Mouse (Mus musculus) gastrocnemius, adult 8-10 months (tissue): Measurements from ENCODE around the gene Slc7a5. TPM values are rescaled to one million over a fixed set of nuclear protein-coding genes. Genes with fewer than 3 reads are reported as not detected.

ENCODE experiments used
- DNase-seq, 2 experiments: peaks; one replicate each; pipeline ENCODE4 v3.0.0; 2022; ENCODE audit warnings: low spot score in 2 of 2
- total RNA-seq, 4 experiments: library from RNA; stranded (reverse); gene quantifications; 2 replicates each; pipeline ENCODE4 v1.2.4; 2022

Gene Slc7a5
- total RNA-seq, 4 experiments from 2014 or later: 0.77 to 1.4 (median 1.2) TPM

- peak in 1 of 2 experiments; percentile 62 for DNase-seq
These were observed 28.9 kb upstream of the Slc7a5 start for GRCm38 (mm10) chr8:121936391-121936790.

- DNase-seq: no peak
These were observed 28.1 kb upstream of the Slc7a5 start for GRCm38 (mm10) chr8:121935341-121936294.

GRCm38 (mm10) chr8:121934923-121935322 lies 27.4 kb upstream of the Slc7a5 start:
- DNase-seq: no peak

GRCm38 (mm10) chr8:121934506-121934905 lies 27.0 kb upstream of the Slc7a5 start:
- no peak for DNase-seq

GRCm38 (mm10) chr8:121932668-121933520 lies 25.4 kb upstream of the Slc7a5 start:
- no peak for DNase-seq

GRCm38 (mm10) chr8:121932026-121932667 lies 24.7 kb upstream of the Slc7a5 start:
- DNase-seq: peak; percentile 61 to 72

- DNase-seq: no peak
These were observed 24.1 kb upstream of the Slc7a5 start for GRCm38 (mm10) chr8:121931571-121931970.

GRCm38 (mm10) chr8:121930047-121930446 lies 22.6 kb upstream of the Slc7a5 start:
- no peak for DNase-seq

GRCm38 (mm10) chr8:121927316-121927715 lies 19.8 kb upstream of the Slc7a5 start:
- peak in 1 of 2 experiments; percentile 42 for DNase-seq

- no peak for DNase-seq
These were observed 18.8 kb upstream of the Slc7a5 start for GRCm38 (mm10) chr8:121926266-121926665.

GRCm38 (mm10) chr8:121925624-121926023 lies 18.1 kb upstream of the Slc7a5 start:
- peak in 1 of 2 experiments; percentile 64 for DNase-seq

- no peak for DNase-seq
These were observed 17.2 kb upstream of the Slc7a5 start for GRCm38 (mm10) chr8:121924681-121925080.

- DNase-seq: peak in 1 of 2 experiments; percentile 34
These were observed 14.6 kb upstream of the Slc7a5 start for GRCm38 (mm10) chr8:121922101-121922500.

- no peak for DNase-seq
These were observed 14.1 kb upstream of the Slc7a5 start for GRCm38 (mm10) chr8:121921582-121921981.

GRCm38 (mm10) chr8:121919731-121920130 lies 12.2 kb upstream of the Slc7a5 start:
- no peak for DNase-seq

GRCm38 (mm10) chr8:121919158-121919557 lies 11.7 kb upstream of the Slc7a5 start:
- DNase-seq: no peak

GRCm38 (mm10) chr8:121913378-121913777 lies 5.9 kb upstream of the Slc7a5 start:
- DNase-seq: no peak

- DNase-seq: no peak
These were observed 5.3 kb upstream of the Slc7a5 start for GRCm38 (mm10) chr8:121912831-121913230.

- DNase-seq: no peak
These were observed 4.5 kb upstream of the Slc7a5 start for GRCm38 (mm10) chr8:121911987-121912386.

- no peak for DNase-seq
These were observed 3.9 kb upstream of the Slc7a5 start for GRCm38 (mm10) chr8:121911400-121911799.

GRCm38 (mm10) chr8:121909663-121910062 lies 2.2 kb upstream of the Slc7a5 start:
- peak; percentile 64 to 65 for DNase-seq
